Mouse (Mus musculus): ENCODE data around the gene Ndufa7.
"Not testable (repeated sequence)": the region's sequence is repeated elsewhere in the genome, so short reads cannot be mapped to it uniquely, and the experiment has no call there.

The Ndufa7 gene

GRCm38 (mm10) chr17:33875797-33876196 lies 51.4 kb downstream of the Ndufa7 start:
- DNase-seq (ENCODE audit: low spot score): not testable (repeated sequence)

GRCm38 (mm10) chr17:33884320-33884719 lies 59.9 kb downstream of the Ndufa7 start:
- not testable (repeated sequence) for DNase-seq (ENCODE audit: low spot score)

- DNase-seq (ENCODE audit: low spot score): not testable (repeated sequence)
Observed at GRCm38 (mm10) chr17:33887802-33888201, 63.4 kb downstream of the Ndufa7 start.
